Mouse (Mus musculus): ENCODE results near the gene Lipt1. TPM values are rescaled to one million over a fixed set of nuclear protein-coding genes. Genes with fewer than 3 reads are reported as not detected.
A peak's percentile ranks its signal among the peaks of the same experiment; 100 is the strongest.

The Lipt1 gene
- total RNA-seq, 2 experiments from 2014 or later, result 7.6 to 7.7 TPM

- DNase-seq (ENCODE audit: extremely low spot score in 1 of 2, low spot score in 1 of 2), result no peak
Observed at GRCm38 (mm10) chr1:37894606-37895005, 23.1 kb downstream of the Lipt1 start.

DNA sequence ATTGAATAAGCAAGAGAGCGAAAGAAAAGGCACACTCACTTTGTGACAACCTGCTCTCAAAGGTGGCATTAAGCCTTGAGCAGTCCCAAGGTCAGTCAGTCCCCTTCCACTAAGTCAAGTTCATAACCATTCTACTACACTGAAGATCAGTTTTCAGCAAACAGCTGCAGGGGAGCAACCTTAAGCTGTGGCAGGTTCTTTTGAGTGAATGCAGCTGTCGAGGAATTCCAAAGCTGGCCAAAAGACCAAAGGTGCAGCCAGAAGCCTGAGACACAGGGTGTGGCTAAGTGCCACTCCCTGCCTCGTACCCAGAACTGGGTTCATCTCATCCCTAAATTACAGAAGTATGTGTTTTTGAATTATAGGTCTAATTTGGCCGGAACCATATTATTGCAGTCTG is 28.3 kb downstream of the Lipt1 start:
- no peak for DNase-seq (ENCODE audit: extremely low spot score in 1 of 2, low spot score in 1 of 2)

DNA sequence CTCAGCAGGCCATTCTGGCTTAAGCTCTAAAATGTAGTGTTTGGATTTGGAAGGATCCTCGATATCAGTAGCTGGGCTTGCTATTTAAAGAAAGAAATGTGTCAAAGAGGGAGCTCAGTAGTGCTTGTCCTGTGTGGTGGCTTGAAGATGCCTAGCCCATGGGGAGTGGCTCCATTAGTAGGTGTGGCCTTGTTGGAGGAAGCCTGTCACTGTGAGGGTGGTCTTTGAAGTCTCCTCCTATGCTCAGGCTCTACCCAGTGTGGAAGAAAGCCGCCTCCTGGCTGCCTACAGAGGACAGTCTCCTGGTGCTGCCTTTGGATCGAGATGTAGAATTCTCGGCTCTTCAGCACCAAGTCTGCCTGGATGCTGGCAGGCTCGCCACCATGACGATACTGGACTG is 28.8 kb downstream of the Lipt1 start:
- no peak for DNase-seq (ENCODE audit: extremely low spot score in 1 of 2, low spot score in 1 of 2)

GRCm38 (mm10) chr1:37903178-37903577 is 31.6 kb downstream of the Lipt1 start:
- peak in 1 of 2 experiments; percentile 12 for DNase-seq (ENCODE audit: extremely low spot score in 1 of 2, low spot score in 1 of 2)

DNA sequence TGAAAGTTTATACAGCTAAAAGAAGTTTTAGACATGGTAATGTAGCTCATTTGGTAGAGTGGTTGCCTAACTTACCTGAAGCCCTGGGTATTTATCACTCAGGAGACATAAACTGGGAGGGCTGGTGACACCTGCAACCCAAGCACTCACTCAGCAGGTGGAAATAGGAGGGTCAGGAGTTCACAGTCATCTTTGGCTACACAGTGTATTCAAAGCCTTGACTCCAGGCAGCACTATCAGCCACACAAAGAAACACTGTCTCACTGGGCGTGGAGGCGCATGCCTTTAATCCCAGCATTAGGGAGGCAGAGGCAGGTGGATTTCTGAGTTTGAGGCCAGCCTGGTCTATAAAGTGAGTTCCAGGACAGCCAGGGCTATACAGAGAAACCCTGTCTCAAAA is 41.2 kb downstream of the Lipt1 start:
- no peak for DNase-seq (ENCODE audit: extremely low spot score in 1 of 2, low spot score in 1 of 2)

GRCm38 (mm10) chr1:37916393-37916792 is 44.9 kb downstream of the Lipt1 start, which contains the start of gene Lyg2:
Gene Lyg2, minus strand, starts transcription at chr1:37916493.
- DNase-seq (ENCODE audit: extremely low spot score in 1 of 2, low spot score in 1 of 2), result no peak

- DNase-seq (ENCODE audit: extremely low spot score in 1 of 2, low spot score in 1 of 2), result no peak
Observed at GRCm38 (mm10) chr1:37917666-37918065, 46.1 kb downstream of the Lipt1 start.

DNA sequence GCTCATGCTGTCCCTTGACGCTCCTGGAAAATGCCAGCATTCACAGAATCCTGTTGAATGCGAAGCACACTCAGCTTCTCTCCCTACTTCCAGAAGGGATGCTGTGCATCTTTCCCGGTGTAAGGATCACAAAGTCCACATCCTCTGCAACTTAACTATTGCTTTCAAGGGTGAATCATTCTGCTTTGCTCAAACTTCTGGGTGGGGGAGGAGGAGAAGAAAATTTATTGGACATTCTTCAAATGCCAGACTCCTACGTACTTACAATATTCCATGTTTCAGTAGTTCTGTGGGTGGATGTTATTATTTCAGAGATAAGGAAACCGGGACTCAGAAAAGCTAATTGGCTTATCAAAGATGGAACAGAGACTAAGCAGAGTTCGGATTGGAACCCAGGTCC is 46.6 kb downstream of the Lipt1 start:
- no peak for DNase-seq (ENCODE audit: extremely low spot score in 1 of 2, low spot score in 1 of 2)

GRCm38 (mm10) chr1:37922536-37922935 is 51.0 kb downstream of the Lipt1 start:
- DNase-seq (ENCODE audit: extremely low spot score in 1 of 2, low spot score in 1 of 2), result no peak

Other genes starting within 250 kb of the Lipt1 start
- 100 to 1,000 TPM; 377 to 428 TPM for gene 2010300C02Rik, start 151.7 kb upstream of the Lipt1 start, total RNA-seq (2021)
- gene Tsga10, start 5.3 kb upstream of the Lipt1 start, total RNA-seq (2021), result 10 to 100 TPM; 21.7 to 25.8 TPM
- gene Mitd1, start 18.7 kb downstream of the Lipt1 start, total RNA-seq (2021), result 10 to 100 TPM in 1 of 2 experiments, 1 to 10 TPM in 1; 9.9 to 10.6 TPM
- gene Mrpl30, start 18.7 kb downstream of the Lipt1 start, total RNA-seq (2021), result 100 to 1,000 TPM; 138 to 142 TPM
- under 1 TPM in 1 of 2 experiments, not detected in 1; 0.10 TPM for gene Lyg2, start 44.8 kb downstream of the Lipt1 start, total RNA-seq (2021)
- gene Lyg1, start 86.0 kb downstream of the Lipt1 start, total RNA-seq (2021), result not detected
- gene Txndc9, start 126.2 kb downstream of the Lipt1 start, total RNA-seq (2021), result 10 to 100 TPM; 62.4 to 64.2 TPM
- gene Eif5b, start 126.3 kb downstream of the Lipt1 start, total RNA-seq (2021), result 10 to 100 TPM; 41.5 to 47.4 TPM

All from layer of hippocampus, postnatal 25 days (tissue).